Mouse (Mus musculus) heart, postnatal 0 days (tissue): Measurements from ENCODE around the gene Pde7b.

Experiments used
- CTCF ChIP-seq: IDR thresholded peaks from 2 replicates; pipeline ENCODE4 v1.5.1; 2016; ENCODE audit warnings: antibody characterized with exemption, control low read depth, low read depth
- EP300 ChIP-seq: IDR thresholded peaks from 2 replicates; pipeline ENCODE4 v1.6.1; 2016; ENCODE audit warnings: antibody characterized with exemption, low read depth

DNA sequence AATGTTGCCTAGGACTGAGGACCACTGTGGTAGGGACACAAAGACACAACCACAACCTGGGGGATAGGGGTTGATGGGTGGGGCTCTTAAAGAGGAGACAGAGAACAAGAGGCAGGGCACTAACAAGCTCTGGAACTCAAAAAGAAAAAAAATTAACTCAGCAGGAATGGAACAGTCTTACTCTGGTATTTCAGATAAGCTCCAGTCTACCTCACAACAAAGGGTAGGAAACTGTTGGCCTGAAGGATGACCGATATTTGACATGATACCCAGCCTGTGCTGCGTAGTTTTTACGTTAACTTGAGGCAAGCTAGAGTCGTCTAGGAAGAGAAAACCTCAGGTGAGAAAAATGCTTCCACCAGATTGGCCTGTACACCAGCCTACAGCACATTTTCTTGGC is 22.4 kb upstream of the Pde7b start:
- TF ChIP-seq CTCF = no peak
- TF ChIP-seq EP300 = no peak
